Mouse (Mus musculus) cortical plate, adult 2 months (tissue): Measurements from ENCODE around the gene Rnd3. TPM values are rescaled to one million over a fixed set of nuclear protein-coding genes. Genes with fewer than 3 reads are reported as not detected.

ENCODE experiments used
- H3K27ac ChIP-seq: fragments of 200-500 bp; 2 replicates; pipeline ENCODE4 v1.5.1; 2012; ENCODE audit warnings: low read length, control low read depth, inconsistent platforms; ENCODE audit not compliant: insufficient read depth
- H3K4me1 ChIP-seq: fragments of 200-500 bp; 2 replicates; pipeline ENCODE4 v1.6.1; 2011; ENCODE audit warnings: low read length; ENCODE audit not compliant: control insufficient read depth, insufficient read depth
- H3K4me3 ChIP-seq: fragments of 200-500 bp; 2 replicates; pipeline ENCODE4 v1.5.1; 2011; ENCODE audit warnings: mild to moderate bottlenecking, low read length, control low read depth; ENCODE audit not compliant: insufficient read depth
- CTCF ChIP-seq: fragments of 200-500 bp; IDR thresholded peaks from 2 replicates; pipeline ENCODE4 v1.5.1; 2011; ENCODE audit warnings: mild to moderate bottlenecking, control low read depth, low read length; ENCODE audit not compliant: insufficient read depth; ENCODE audit errors: extremely low read depth
- POLR2A ChIP-seq: fragments of 200-500 bp; IDR thresholded peaks from 2 replicates; pipeline ENCODE4 v1.6.1; 2011; ENCODE audit warnings: mild to moderate bottlenecking, low read length, control low read depth; ENCODE audit not compliant: insufficient read depth; ENCODE audit errors: extremely low read depth
- polyA plus RNA-seq: library from polyadenylated mRNA; depleted of rRNA; stranded (reverse); fragments of >200 nt; gene quantifications from 2 replicates; pipeline ENCODE4 v1.2.3, GENCODE M21; 2012; rRNA removed

Gene Rnd3
- polyA plus RNA-seq, result 10.4 and 10.5 TPM in 2 replicates

DNA sequence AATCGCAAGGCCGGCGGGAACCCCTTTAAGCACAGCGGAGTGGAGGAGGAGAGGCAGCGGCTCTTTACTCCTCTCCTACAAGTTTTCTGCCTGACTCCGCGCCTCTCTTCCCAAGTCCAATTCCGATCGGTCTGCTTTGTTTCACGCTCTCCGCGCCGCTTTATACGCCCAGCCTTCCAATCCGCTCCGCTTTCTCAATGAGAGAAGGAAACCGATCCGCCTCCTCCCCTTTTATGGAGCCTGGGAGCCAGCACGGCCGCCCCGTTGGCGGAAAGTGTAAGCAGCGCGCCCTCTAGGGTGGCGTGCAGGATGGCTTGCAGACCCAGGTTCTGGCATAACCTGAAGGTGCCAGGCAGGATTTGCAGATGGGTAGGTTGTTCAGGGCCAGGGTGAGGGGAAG is at the start of gene Rnd3:
TSS of gene Rnd3 (minus strand) at position 137 of the 400 bp plus-strand sequence.
- Histone ChIP-seq H3K27ac (peak within 1 kb of the TSS; percentile 79), H3K4me3 (peak within 1 kb of the TSS; percentile 89), H3K4me1 (no peaks in the 10 kb centered on the region)
- TF ChIP-seq POLR2A (peak; percentile 98), CTCF (peak; percentile 67)

DNA sequence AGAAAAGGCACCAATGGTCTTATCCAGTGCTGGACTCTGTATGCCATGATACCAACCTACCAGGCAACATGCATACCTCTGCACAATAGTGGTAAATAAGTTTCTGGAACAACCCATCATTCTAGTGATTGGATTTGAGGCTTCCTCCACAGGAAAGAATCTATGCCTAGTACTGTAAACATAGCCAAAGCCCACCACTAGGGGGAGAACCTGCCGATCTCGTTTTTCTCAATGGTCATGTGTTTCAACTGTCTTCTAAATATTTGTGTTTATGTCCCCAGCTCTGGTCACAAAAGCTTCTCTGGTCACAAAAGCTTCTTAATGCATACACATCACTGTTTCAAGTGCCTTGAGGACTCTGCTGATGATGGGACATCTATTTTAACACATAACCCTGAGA is 43.4 kb upstream of the Rnd3 start:
- H3K4me3 ChIP-seq, result no peak overlapping the region
- H3K27ac ChIP-seq, result no peak overlapping the region
- H3K4me1 ChIP-seq, result no peaks in the 10 kb centered on the region
- no peak for TF ChIP-seq CTCF
- no peak for TF ChIP-seq POLR2A

DNA sequence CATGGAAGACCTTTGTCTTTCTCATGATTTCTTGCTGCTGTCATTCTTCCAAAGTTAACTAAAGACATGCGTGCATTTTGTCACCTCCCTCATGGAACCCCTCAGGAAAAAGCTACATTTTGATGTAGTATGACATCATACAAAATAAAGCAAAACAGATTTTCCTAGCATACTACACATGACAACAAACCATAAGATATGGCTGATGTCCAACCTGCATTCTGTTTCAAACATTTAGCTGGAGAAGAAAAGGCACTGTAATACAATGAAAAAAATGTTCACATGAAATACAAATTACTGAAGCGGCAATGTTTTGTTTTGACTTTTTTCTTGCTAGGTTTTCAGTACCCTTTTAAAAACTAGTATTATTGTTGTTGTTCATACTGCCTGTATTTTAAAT is 36.9 kb upstream of the Rnd3 start:
- Histone ChIP-seq H3K4me1 (no peaks in the 10 kb centered on the region), H3K4me3 (no peak overlapping the region), H3K27ac (no peak overlapping the region)
- TF ChIP-seq CTCF, result no peak
- TF ChIP-seq POLR2A, result no peak

DNA sequence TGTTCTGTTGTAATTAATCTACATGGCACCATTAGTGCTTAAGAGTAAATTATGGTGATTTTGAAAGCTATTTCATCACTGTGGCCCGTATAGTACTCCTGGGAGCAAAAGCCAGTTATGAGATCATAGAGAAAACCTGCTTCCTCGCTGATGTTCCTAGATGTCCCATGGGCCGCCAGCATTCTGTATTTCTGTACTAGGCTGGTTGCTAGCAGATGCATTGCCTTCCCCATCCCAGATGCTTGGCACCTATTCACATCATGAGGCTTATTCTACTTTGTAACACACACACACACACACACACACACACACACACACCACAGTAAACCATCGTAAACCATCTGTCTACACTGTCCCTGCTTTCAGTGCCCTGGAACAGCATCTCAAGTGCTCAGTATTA is 34.1 kb upstream of the Rnd3 start:
- Histone ChIP-seq H3K27ac (no peak overlapping the region), H3K4me3 (no peak overlapping the region), H3K4me1 (no peaks in the 10 kb centered on the region)
- TF ChIP-seq CTCF (no peak), POLR2A (no peak)

DNA sequence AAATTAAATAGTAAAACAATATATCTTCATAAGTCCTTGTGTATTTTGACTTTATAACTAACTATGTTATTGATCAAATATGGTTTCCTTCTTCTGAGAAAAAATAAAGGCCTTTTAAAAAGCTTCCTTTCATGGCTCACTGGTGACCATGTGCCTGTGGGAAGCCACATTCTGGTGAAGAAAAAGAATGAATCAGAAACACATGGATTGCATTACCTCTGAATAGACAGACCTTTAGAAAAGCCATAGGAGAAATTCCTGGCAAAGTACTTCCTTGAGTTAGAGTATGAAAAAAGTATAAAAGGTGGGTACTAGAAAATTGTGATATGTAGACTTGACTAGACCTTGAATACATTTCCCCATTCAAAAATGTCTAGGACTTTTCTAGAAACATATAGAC is 32.5 kb upstream of the Rnd3 start:
- H3K4me3 ChIP-seq, result no peak overlapping the region
- H3K27ac ChIP-seq, result no peak overlapping the region
- TF ChIP-seq CTCF, result no peak
- no peak for TF ChIP-seq POLR2A
- no peaks in the 10 kb centered on the region for H3K4me1 ChIP-seq

DNA sequence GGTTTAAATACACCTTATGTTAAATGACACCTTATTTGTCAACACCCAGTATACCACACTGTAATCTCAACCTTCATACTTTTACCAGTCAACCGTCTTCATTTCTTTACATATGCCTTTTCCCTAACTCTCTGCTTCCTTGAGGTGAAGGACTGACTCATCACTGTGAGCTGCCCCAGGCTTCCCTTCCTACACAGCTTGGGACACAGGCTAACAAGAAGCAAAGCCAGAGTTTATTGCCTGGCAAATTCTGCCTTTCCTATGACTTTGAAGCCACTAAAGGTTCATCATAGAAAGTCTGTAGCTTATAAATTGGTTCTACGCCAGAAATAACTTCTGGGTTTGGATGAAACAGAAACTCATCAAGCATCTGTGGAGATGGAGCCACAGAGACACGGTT is 30.2 kb upstream of the Rnd3 start:
- Histone ChIP-seq H3K27ac (no peak overlapping the region), H3K4me3 (no peak overlapping the region), H3K4me1 (no peaks in the 10 kb centered on the region)
- TF ChIP-seq POLR2A (no peak), CTCF (no peak)

DNA sequence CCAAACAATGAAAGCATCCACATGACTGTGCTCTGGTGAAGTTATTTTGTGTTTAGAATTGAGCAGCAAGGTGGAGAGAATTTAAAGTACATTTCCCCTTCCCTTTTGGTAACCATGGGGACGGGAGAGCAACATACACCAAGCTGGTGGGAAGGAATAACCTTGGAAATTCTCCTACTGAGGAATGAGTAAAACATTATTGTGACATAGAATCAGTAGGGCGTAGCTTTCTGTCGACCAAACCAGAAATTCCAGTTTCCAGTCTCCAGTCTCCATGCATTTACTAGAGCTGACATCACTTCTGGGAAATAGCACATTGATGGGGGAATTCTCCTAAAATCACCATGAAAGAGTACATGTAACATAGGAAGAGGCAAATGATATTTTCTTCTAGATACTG is 28.7 kb upstream of the Rnd3 start:
- Histone ChIP-seq H3K4me1 (no peaks in the 10 kb centered on the region), H3K27ac (no peak overlapping the region), H3K4me3 (no peak overlapping the region)
- TF ChIP-seq CTCF (no peak), POLR2A (no peak)

DNA sequence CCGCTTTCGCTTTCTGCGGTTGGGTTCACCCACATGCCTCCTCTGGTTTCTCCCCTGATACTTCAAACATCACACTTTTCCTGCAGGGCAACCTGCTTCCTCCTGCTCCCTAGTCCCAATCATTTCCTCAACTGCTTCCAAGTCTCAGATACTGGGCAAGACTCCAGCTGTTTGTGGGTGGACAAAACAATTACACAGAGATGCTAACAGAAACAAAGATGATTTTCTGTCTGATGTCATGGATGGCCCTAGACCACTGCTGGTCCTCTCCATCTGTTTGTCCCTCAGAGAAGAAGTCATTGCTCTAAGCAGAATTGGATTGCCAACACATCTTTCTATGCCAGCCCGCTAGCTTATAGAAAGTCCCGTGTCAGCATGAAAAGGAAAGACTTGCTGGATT is 26.4 kb upstream of the Rnd3 start:
- no peak overlapping the region for H3K27ac ChIP-seq
- TF ChIP-seq CTCF (no peak), POLR2A (no peak)
- H3K4me1 ChIP-seq, result no peaks in the 10 kb centered on the region

DNA sequence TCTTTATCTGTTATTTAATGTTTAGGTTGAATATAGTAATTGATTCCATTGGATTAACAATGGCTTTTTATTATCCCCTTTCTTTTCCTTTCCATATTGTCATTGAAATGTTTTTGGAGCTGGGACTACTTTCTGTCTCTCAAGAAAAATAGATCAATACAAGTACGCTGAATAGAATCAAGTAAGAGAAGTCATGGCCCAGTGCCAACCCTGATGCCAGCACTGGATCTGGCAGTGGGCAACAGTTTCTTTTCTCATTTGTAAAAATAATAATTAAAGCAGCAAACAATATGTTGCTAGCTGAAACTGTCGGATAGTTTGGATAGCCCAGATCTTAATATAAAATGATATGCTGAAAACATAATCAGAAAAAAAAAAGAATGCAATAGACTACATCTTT is 12.2 kb upstream of the Rnd3 start:
- Histone ChIP-seq H3K4me3 (no peak overlapping the region), H3K4me1 (no peaks in the 10 kb centered on the region), H3K27ac (no peak overlapping the region)
- TF ChIP-seq CTCF (no peak), POLR2A (no peak)

More for the DNA sequence above, 26.4 kb upstream of the Rnd3 start:
- no peak overlapping the region for H3K4me3 ChIP-seq

DNA sequence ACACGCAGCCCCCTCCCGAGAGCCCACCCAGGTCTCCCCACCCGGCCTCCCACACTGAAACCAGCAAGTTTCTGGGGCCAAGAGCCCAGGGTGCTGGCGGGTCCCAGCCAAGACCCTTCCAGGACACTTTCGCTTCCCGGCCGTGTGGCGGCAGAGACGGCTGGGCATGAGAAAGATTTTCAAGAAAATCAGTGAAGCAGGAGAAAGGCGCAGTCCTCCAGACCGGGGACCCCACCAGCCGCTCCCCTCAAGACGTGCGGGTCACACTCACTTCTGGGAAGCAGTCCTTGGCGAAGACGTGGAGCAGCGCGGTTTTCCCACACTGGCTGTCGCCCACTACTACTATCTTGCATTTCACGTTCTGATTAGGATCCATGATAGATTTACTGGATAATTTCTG is 457 bp downstream of the Rnd3 start:
- peak overlapping the region; percentile 89 for H3K4me3 ChIP-seq
- H3K27ac ChIP-seq, result peak overlapping the region; percentile 79
- no peaks in the 10 kb centered on the region for H3K4me1 ChIP-seq
- TF ChIP-seq CTCF, result no peak
- TF ChIP-seq POLR2A, result no peak

DNA sequence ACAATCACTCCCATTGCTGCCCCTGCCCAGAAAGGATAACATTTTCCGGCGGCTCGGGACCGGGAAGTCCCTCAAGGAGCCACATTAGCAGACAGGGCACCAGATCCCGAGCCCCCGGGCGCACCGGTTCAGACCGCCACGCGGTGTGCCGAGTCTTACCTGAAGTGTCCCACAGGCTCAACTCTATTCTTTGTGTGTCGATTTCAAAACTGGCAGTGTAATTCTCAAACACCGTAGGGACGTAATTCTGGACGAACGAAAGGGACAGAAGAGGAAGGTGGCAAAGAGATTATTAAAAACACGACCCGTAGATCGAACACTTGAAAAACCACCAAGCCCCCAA is 875 bp downstream of the Rnd3 start:
- Histone ChIP-seq H3K4me1 (no peaks in the 10 kb centered on the region), H3K27ac (peak overlapping the region; percentile 79), H3K4me3 (peak overlapping the region; percentile 89)
- no peak for TF ChIP-seq CTCF
- no peak for TF ChIP-seq POLR2A
